Mouse (Mus musculus) retina, adult 2 months (tissue): Measurements from ENCODE around the gene Sdk2.

Experiments
- DNase-seq: peaks from one replicate; pipeline ENCODE4 v3.0.0-alpha.2; 2012; ENCODE audit warnings: low read depth, low spot score

The Sdk2 gene

GRCm38 (mm10) chr11:113789101-113789500 lies 277.7 kb downstream of the Sdk2 start:
- no peak for DNase-seq

- DNase-seq: no peak
Observed at GRCm38 (mm10) chr11:113788183-113788789, 278.6 kb downstream of the Sdk2 start.

- DNase-seq: no peak
Observed at GRCm38 (mm10) chr11:113787432-113788182, 279.2 kb downstream of the Sdk2 start.

- no peak for DNase-seq
Observed at GRCm38 (mm10) chr11:113787009-113787408, 279.8 kb downstream of the Sdk2 start.

- no peak for DNase-seq
Observed at GRCm38 (mm10) chr11:113786395-113786794, 280.5 kb downstream of the Sdk2 start.

GRCm38 (mm10) chr11:113785406-113786171 lies 281.3 kb downstream of the Sdk2 start:
- no peak for DNase-seq

- DNase-seq: no peak
Observed at GRCm38 (mm10) chr11:113784656-113785396, 282.0 kb downstream of the Sdk2 start.

GRCm38 (mm10) chr11:113782496-113782895 lies 284.4 kb downstream of the Sdk2 start:
- no peak for DNase-seq

GRCm38 (mm10) chr11:113782006-113782405 lies 284.8 kb downstream of the Sdk2 start:
- DNase-seq: no peak

- no peak for DNase-seq
Observed at GRCm38 (mm10) chr11:113779680-113780041, 287.2 kb downstream of the Sdk2 start.

GRCm38 (mm10) chr11:113778733-113779679 lies 287.8 kb downstream of the Sdk2 start:
- DNase-seq: no peak

- no peak for DNase-seq
Observed at GRCm38 (mm10) chr11:113777878-113778464, 288.9 kb downstream of the Sdk2 start.

- DNase-seq: no peak
Observed at GRCm38 (mm10) chr11:113776851-113777511, 289.9 kb downstream of the Sdk2 start.

GRCm38 (mm10) chr11:113774773-113775172 lies 292.1 kb downstream of the Sdk2 start:
- no peak for DNase-seq

- DNase-seq: no peak
Observed at GRCm38 (mm10) chr11:113773191-113773590, 293.7 kb downstream of the Sdk2 start.

- no peak for DNase-seq
Observed at GRCm38 (mm10) chr11:113771187-113771586, 295.7 kb downstream of the Sdk2 start.

- no peak for DNase-seq
Observed at GRCm38 (mm10) chr11:113768356-113768755, 298.5 kb downstream of the Sdk2 start.

GRCm38 (mm10) chr11:113767285-113767684 lies 299.6 kb downstream of the Sdk2 start:
- DNase-seq: no peak

GRCm38 (mm10) chr11:113766284-113766985 lies 300.4 kb downstream of the Sdk2 start:
- no peak for DNase-seq
